In genomic region chr14:54572790-54573736, GRCm38 (mm10) we compare ENCODE assay signal across 1 mouse cellular context.
TF ChIP-seq lines count a peak whose summit lies in the region.

No protein-coding gene starts in this region.

TF ChIP-seq in MEL, 35 proteins besides CTCF, POLR2A, EP300 and RAD21 (continued from another document):
- no peak for TF ChIP-seq POLR2AphosphoS2 (IDR thresholded peaks at IDR 0.05; ENCODE audit: low read length)
- TF ChIP-seq MEF2A (IDR thresholded peaks at IDR 0.05; ENCODE audit: extremely low read depth, insufficient replicate concordance, low read depth, low read length, poor library complexity, severe bottlenecking) = no peak
- TF ChIP-seq SMC3 (IDR thresholded peaks at IDR 0.05; ENCODE audit: low read depth, low read length) = 0 out of 2 replicates have a peak, but pooled peaks have one; percentile 1
- no peak for TF ChIP-seq SIN3A (IDR thresholded peaks at IDR 0.05; ENCODE audit: low read length)
- no peak for TF ChIP-seq CHD1 (IDR thresholded peaks at IDR 0.05; ENCODE audit: low read depth, low read length)
- TF ChIP-seq ZMIZ1 (IDR thresholded peaks at IDR 0.05; ENCODE audit: low read depth, low read length) = no peak
- TF ChIP-seq UBTF (IDR thresholded peaks at IDR 0.05; ENCODE audit: borderline replicate concordance, insufficient read depth, low read depth, low read length) = no peak
- 0 out of 2 replicates have a peak, but pooled peaks have one; percentile 16 for TF ChIP-seq ETS1 (IDR thresholded peaks at IDR 0.05; ENCODE audit: low read depth, low read length)
- TF ChIP-seq GATA1 (IDR thresholded peaks at IDR 0.05; ENCODE audit: low read depth, low read length) = peak; percentile 65; the same call in 1 of the 2 replicates
TF ChIP-seq in MEL: peak in this region for 5.
